Mouse (Mus musculus): ENCODE data around the gene Ankdd1a. TPM values are rescaled to one million over a fixed set of nuclear protein-coding genes. Genes with fewer than 3 reads are reported as not detected.
A peak's percentile ranks its signal among the peaks of the same experiment; 100 is the strongest.

Ankdd1a gene
- polyA plus RNA-seq, 1 experiment, result 0.59 TPM

DNA sequence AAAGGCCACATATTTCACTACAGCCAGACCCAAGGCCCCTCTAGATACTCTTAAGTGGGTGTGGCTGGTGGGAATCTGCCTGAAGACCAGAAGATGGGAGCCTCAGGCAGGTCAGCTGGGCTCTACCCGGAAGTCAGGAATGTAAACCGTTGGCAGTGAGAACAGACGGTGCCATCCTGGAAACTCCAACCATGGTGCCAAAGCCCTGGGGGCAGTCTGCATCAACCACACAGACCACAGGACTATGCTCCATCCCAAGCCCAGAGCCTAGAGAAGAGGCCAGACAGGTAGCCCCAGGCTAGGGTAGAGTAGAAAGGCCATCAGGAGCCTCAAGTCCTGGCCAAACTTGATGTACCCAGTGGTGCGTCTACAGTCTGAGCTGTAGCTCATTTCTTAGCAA, 35.6 kb upstream of the Ankdd1a start:
- WGBS, result 58% methylated on average over 4 of the region's 4 CpGs
- H3K4me1 ChIP-seq (ENCODE audit: control insufficient read depth, insufficient read depth, low read length), result peaks cover 6% of the 10 kb centered on the region
- no peak for DNase-seq
- TF ChIP-seq POLR2A (IDR thresholded peaks at IDR 0.05; ENCODE audit: borderline replicate concordance, extremely low read depth, low read depth, low read length) (no peak), CTCF (IDR thresholded peaks at IDR 0.05; ENCODE audit: insufficient read depth, low read length) (no peak)
- no peak overlapping the region for H3K4me3 ChIP-seq (replicated peaks; ENCODE audit: extremely low read depth, low read depth, low read length)

DNA sequence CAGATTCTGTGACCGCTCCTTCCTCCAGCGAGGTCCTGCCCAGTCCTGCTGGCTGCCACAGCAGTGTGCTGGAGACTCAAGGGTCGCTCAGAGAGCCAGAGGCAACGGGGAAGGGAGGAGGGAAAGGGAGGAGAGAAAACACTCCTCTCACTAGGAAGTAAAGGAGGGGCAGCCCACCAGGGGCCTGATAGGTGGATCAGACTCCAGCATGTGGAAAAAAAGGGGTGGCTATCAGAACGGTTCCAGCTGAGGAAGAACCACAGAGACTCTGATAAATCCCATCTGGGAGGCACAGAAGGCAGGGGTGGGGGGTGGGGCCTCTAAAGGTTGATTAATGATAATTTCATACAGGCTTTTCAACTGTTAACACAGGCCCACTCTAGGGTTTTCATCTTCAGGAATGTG, 35.0 kb upstream of the Ankdd1a start:
- H3K4me3 ChIP-seq (replicated peaks; ENCODE audit: extremely low read depth, low read depth, low read length), result no peak overlapping the region
- WGBS, result 16% methylated on average over 5 of the region's 5 CpGs
- H3K4me1 ChIP-seq (ENCODE audit: control insufficient read depth, insufficient read depth, low read length), result peaks cover 7% of the 10 kb centered on the region
- no peak for DNase-seq
- TF ChIP-seq POLR2A (IDR thresholded peaks at IDR 0.05; ENCODE audit: borderline replicate concordance, extremely low read depth, low read depth, low read length) (no peak), CTCF (IDR thresholded peaks at IDR 0.05; ENCODE audit: insufficient read depth, low read length) (no peak)

DNA sequence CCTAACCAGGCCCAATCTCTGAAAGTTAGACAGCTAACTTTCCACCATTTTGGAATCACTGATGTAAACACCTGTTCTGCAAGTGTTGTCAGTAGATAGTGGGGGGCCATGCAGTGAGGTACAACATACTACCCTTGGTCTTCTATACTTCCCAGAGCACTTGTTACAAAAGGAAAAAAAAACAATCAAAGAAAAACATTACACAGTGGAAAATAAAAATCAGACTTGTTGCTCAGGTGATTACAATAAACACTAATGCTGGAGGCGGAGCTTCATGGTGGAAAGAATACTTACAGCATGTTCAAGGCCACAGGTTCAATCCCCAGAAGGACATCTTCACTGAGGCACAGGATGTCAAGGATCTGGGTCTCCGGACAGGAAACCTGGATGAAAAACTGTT, 32.7 kb upstream of the Ankdd1a start:
- Histone ChIP-seq H3K4me3 (replicated peaks; ENCODE audit: extremely low read depth, low read depth, low read length) (no peak overlapping the region), H3K4me1 (ENCODE audit: control insufficient read depth, insufficient read depth, low read length) (peaks cover 7% of the 10 kb centered on the region)
- no peak for DNase-seq
- 91% methylated on average over 2 of the region's 2 CpGs for WGBS
- TF ChIP-seq POLR2A (IDR thresholded peaks at IDR 0.05; ENCODE audit: borderline replicate concordance, extremely low read depth, low read depth, low read length), result no peak
- TF ChIP-seq CTCF (IDR thresholded peaks at IDR 0.05; ENCODE audit: insufficient read depth, low read length), result no peak

DNA sequence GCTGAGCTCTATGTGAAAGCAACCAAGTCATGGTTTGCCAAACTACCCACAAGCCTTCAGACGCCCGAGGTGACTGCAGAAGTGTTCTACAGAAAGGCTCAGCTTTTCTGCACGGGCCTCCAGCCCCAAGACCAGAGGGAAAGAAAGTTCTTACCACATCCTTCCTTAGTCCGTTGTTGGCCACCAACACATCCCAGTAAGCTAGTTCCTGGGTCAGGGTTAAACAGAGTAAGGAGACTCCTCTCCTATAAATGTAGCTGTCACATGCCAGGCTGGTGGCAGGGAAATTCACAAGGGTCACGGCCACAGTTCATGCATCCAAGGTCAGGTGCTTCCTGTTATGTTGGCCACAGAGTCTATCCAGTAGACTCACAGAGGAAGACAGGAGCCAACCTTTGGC, 32.1 kb upstream of the Ankdd1a start:
- Histone ChIP-seq H3K4me1 (ENCODE audit: control insufficient read depth, insufficient read depth, low read length) (peaks cover 7% of the 10 kb centered on the region), H3K4me3 (replicated peaks; ENCODE audit: extremely low read depth, low read depth, low read length) (no peak overlapping the region)
- TF ChIP-seq POLR2A (IDR thresholded peaks at IDR 0.05; ENCODE audit: borderline replicate concordance, extremely low read depth, low read depth, low read length) (no peak), CTCF (IDR thresholded peaks at IDR 0.05; ENCODE audit: insufficient read depth, low read length) (no peak)
- 58% methylated on average over 5 of the region's 5 CpGs for WGBS
- no peak for DNase-seq

DNA sequence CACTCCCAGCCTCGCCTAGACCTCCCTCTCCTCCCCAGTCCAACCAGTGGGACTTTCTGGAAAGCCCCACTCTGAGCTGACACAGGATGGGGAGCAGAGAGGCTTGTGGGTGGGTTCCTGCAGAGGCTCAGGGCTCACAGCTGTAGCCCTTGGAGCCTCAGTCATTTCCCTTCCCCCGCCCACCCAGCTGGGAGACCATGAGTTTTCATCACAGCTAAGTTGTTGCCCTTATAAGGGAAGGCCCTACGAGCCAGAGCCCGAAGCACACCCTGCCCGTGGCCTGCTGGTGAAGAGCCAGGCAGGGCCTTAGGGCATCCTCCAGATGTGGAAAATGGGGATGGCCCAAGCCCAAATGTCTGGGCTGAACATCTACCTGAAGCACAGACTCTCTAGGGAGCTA, 31.0 kb upstream of the Ankdd1a start:
- DNase-seq, result peak; percentile 35
- WGBS, result 24% methylated on average over 5 of the region's 5 CpGs
- TF ChIP-seq CTCF (IDR thresholded peaks at IDR 0.05; ENCODE audit: insufficient read depth, low read length) (no peak), POLR2A (IDR thresholded peaks at IDR 0.05; ENCODE audit: borderline replicate concordance, extremely low read depth, low read depth, low read length) (no peak)
- peaks cover 7% of the 10 kb centered on the region for H3K4me1 ChIP-seq (ENCODE audit: control insufficient read depth, insufficient read depth, low read length)
- no peak overlapping the region for H3K4me3 ChIP-seq (replicated peaks; ENCODE audit: extremely low read depth, low read depth, low read length)

DNA sequence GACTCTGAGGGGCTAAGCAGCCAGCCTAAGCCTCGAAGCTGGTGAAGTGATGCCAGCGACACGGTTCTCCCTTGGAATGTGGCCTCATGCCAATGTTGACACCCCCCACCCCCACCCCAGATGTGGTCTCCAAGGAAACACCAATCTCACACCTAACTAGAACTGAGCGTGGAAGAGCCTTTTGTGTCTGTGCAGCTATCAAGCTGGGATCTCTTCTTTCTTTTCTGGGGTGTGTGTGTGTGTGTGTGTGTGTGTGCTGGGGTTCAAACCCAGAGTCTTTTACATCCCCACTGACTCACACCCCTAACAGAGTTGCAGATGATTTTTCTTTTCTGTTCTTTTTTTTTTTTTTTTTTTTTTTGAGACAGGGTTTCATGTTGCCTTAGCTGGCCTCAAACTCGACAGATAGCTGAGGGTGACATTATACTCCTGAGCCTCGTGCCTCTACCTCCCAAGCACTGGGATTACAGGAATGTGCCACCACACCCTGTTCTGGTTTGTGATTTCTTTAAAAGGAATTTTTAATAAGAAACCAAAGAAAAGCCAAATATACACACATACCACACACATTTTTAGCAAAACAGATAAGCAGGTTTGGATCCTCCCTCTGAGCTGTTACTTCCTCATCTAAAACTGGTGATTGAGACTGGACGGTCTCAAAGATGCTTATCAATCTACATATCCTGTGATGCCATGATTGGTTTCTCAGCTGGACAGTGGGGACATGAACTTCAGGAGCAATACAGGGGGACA, 30.3 kb upstream of the Ankdd1a start:
- peaks cover 11% of the 10 kb centered on the region for H3K4me1 ChIP-seq (ENCODE audit: control insufficient read depth, insufficient read depth, low read length)
- DNase-seq, result no peak
- no peak overlapping the region for H3K4me3 ChIP-seq (replicated peaks; ENCODE audit: extremely low read depth, low read depth, low read length)
- no peak for TF ChIP-seq POLR2A (IDR thresholded peaks at IDR 0.05; ENCODE audit: borderline replicate concordance, extremely low read depth, low read depth, low read length)
- no peak for TF ChIP-seq CTCF (IDR thresholded peaks at IDR 0.05; ENCODE audit: insufficient read depth, low read length)
- 19% methylated on average over 7 of the region's 7 CpGs for WGBS

DNA sequence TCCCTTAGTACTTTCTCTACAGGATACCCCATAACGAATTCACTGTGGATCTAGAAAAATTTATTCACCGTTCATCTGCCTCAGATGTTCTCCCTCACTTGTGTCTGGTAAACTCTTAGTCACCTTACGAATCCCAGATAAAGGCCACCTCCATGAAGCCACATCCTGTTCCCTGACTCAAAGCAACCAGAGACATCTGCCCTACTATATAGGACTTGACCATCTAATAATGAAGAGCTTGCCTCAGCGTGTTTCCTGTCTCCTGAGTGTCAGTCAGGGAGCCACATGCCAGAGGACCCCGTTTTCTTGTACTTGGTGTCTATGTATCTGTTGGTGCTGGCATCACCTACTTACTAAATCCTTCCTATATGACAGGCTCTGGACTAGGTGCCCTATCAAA, 29.6 kb upstream of the Ankdd1a start:
- no peak for DNase-seq
- peaks cover 10% of the 10 kb centered on the region for H3K4me1 ChIP-seq (ENCODE audit: control insufficient read depth, insufficient read depth, low read length)
- TF ChIP-seq CTCF (IDR thresholded peaks at IDR 0.05; ENCODE audit: insufficient read depth, low read length) (no peak), POLR2A (IDR thresholded peaks at IDR 0.05; ENCODE audit: borderline replicate concordance, extremely low read depth, low read depth, low read length) (no peak)

DNA sequence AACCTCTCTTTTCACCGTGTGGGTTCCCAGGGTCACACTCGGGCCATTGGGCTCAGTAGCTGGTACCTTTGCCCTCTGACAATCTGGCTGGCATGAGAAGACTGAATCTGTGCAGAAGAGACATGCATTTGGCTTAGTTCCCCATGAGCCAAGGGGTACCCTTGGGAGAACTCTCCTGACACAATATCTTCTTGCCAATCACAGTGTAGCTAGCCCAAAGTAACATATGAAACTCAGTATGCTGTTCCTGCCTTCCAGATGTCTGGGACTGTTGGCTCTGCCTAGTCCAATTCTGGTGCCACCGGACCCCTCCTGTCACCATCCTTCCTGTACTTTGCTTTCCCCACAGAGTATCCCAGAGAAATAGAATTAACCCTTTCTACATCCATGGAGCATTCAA, 29.1 kb upstream of the Ankdd1a start:
- no peak for DNase-seq
- TF ChIP-seq CTCF (IDR thresholded peaks at IDR 0.05; ENCODE audit: insufficient read depth, low read length) (no peak), POLR2A (IDR thresholded peaks at IDR 0.05; ENCODE audit: borderline replicate concordance, extremely low read depth, low read depth, low read length) (no peak)
- Histone ChIP-seq H3K4me1 (ENCODE audit: control insufficient read depth, insufficient read depth, low read length) (peaks cover 9% of the 10 kb centered on the region), H3K4me3 (replicated peaks; ENCODE audit: extremely low read depth, low read depth, low read length) (no peak overlapping the region)
- 78% methylated on average over 3 of the region's 3 CpGs for WGBS

More for the DNA sequence above, 29.6 kb upstream of the Ankdd1a start:
- no peak overlapping the region for H3K4me3 ChIP-seq (replicated peaks; ENCODE audit: extremely low read depth, low read depth, low read length)
- WGBS, result 68% methylated on average over 5 of the region's 5 CpGs

DNA sequence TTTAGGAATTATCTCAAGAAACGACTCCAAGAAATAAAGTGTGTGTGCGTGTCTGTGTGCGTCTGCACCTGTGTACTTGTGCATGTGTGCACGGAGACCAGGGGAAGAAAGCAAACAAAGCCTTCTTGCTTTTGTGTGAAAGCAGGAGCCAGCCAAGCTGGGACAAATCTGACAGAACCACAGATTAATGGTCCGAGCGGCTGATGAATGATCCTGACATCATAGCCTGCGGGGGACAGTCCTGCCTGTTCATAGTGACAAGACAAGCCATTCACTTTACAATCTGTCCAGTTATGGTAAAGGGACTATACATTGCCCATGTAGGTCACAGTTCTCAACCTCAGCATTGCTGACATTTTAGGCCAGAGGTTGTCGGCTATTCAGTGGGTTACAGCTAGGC, 28.3 kb upstream of the Ankdd1a start:
- WGBS, result 66% methylated on average over 8 of the region's 8 CpGs
- H3K4me1 ChIP-seq (ENCODE audit: control insufficient read depth, insufficient read depth, low read length), result peaks cover 9% of the 10 kb centered on the region
- no peak overlapping the region for H3K4me3 ChIP-seq (replicated peaks; ENCODE audit: extremely low read depth, low read depth, low read length)
- TF ChIP-seq POLR2A (IDR thresholded peaks at IDR 0.05; ENCODE audit: borderline replicate concordance, extremely low read depth, low read depth, low read length), result no peak
- no peak for TF ChIP-seq CTCF (IDR thresholded peaks at IDR 0.05; ENCODE audit: insufficient read depth, low read length)
- no peak for DNase-seq

DNA sequence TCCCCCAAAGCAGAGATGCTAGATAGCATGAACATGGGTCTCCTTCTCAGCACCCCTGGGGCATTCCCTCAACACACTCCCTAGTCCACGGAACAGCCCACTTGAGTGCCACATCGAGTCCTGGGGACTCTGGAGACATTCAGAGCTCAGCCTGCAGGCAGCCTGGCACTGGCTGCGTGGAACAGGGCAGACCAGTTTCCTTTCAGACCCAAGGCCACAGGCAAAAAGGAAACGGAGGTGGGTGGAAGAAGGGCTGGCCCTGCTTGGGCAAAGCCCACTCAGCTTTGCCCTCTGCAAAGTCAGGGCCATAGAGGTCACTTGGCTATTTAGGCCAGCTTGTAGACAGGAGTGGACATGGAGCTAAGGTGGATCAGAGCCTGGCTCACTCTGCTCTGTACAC, 27.9 kb upstream of the Ankdd1a start:
- Histone ChIP-seq H3K4me3 (replicated peaks; ENCODE audit: extremely low read depth, low read depth, low read length) (no peak overlapping the region), H3K4me1 (ENCODE audit: control insufficient read depth, insufficient read depth, low read length) (peaks cover 9% of the 10 kb centered on the region)
- no peak for DNase-seq
- TF ChIP-seq CTCF (IDR thresholded peaks at IDR 0.05; ENCODE audit: insufficient read depth, low read length), result no peak
- no peak for TF ChIP-seq POLR2A (IDR thresholded peaks at IDR 0.05; ENCODE audit: borderline replicate concordance, extremely low read depth, low read depth, low read length)
- WGBS, result 34% methylated on average over 4 of the region's 4 CpGs

Measured in lung, adult 2 months (tissue).